Mouse (Mus musculus): ENCODE results near the gene Rtn1.

- TF ChIP-seq POLR2A (IDR thresholded peaks at IDR 0.05; ENCODE audit: borderline replicate concordance, insufficient read depth, low read length) (no peak), CTCF (IDR thresholded peaks at IDR 0.05; ENCODE audit: borderline replicate concordance, insufficient read depth, low read depth, low read length) (no peak)
Observed at GRCm38 (mm10) chr12:72304985-72305384, 103.9 kb downstream of the Rtn1 start.

Measured in cerebellum, adult 2 months (tissue).